Mouse (Mus musculus) kidney, embryonic 14.5 days (tissue): ENCODE results near the gene Pxylp1. TPM values are rescaled to one million over a fixed set of nuclear protein-coding genes. Genes with fewer than 3 reads are reported as not detected.

ENCODE experiments used
- ATAC-seq: fragments of 200-750 bp; cut with Nextera tagmentation; 2 replicates; pipeline ENCODE4 v1.8.0; 2017; ENCODE audit warnings: moderate number of reproducible peaks, mild to moderate bottlenecking, moderate TSS enrichment, moderate library complexity; ENCODE audit not compliant: low FRiP score, low TSS enrichment
- H3K27ac ChIP-seq: fragments of 300-500 bp; sonication (generic); 2 replicates; pipeline ENCODE4 v1.5.1; 2014; ENCODE audit warnings: low read depth, mild to moderate bottlenecking, low read length, moderate library complexity, mixed read lengths
- H3K27me3 ChIP-seq: fragments of 300-500 bp; sonication (generic); 2 replicates; pipeline ENCODE4 v1.6.1; 2014; ENCODE audit warnings: mild to moderate bottlenecking, low read length; ENCODE audit not compliant: control insufficient read depth, insufficient read depth
- H3K36me3 ChIP-seq: fragments of 300-500 bp; sonication (generic); 2 replicates; pipeline ENCODE4 v1.6.1; 2014; ENCODE audit warnings: low read length, mixed read lengths; ENCODE audit not compliant: control insufficient read depth, insufficient read depth
- H3K4me1 ChIP-seq: fragments of 300-500 bp; sonication (generic); 2 replicates; pipeline ENCODE4 v1.6.1; 2014; ENCODE audit warnings: low read length, mixed read lengths; ENCODE audit not compliant: control insufficient read depth, insufficient read depth
- H3K4me2 ChIP-seq: fragments of 300-500 bp; sonication (generic); replicated peaks from 2 replicates; pipeline ENCODE4 v1.6.1; 2014; ENCODE audit warnings: low read depth, mild to moderate bottlenecking, low read length
- H3K4me3 ChIP-seq: fragments of 300-500 bp; sonication (generic); 2 replicates; pipeline ENCODE4 v1.5.1; 2014; ENCODE audit warnings: mild to moderate bottlenecking, low read length
- H3K9ac ChIP-seq: fragments of 300-500 bp; sonication (generic); 2 replicates; pipeline ENCODE4 v1.6.1; 2014; ENCODE audit warnings: low read depth, mild to moderate bottlenecking, low read length, moderate library complexity
- H3K9me3 ChIP-seq: fragments of 300-500 bp; sonication (generic); 2 replicates; pipeline ENCODE4 v1.6.1; 2016; ENCODE audit warnings: low read length; ENCODE audit not compliant: control insufficient read depth
- WGBS: fragments of 180-500 bp; shearing (Covaris S2); extraction: QIAGEN DNeasy Blood & Tissue Kit; methylation state at CpG from one replicate; pipeline ENCODE4 v1.1.7; 2014; 5-methylcytosine and 5-hydroxymethylcytosine counted together
- polyA plus RNA-seq: library from polyadenylated mRNA; unstranded; fragments of >200 nt; fragmentation: Nextera tagmentation; extraction: Ambion mirVana; gene quantifications from 2 replicates; pipeline ENCODE4 v1.2.1, GENCODE M21; 2014

Pxylp1 gene
- polyA plus RNA-seq, 1 experiment from 2014 or later: 19.3 TPM

- ATAC-seq: no peak
- Histone ChIP-seq H3K4me3 (no peak overlapping the region), H3K9me3 (no peaks in the 10 kb centered on the region; the same call in 1 of the 2 replicates), H3K4me1 (no peaks in the 10 kb centered on the region), H3K27ac (no peak overlapping the region), H3K9ac (no peak overlapping the region), H3K27me3 (no peaks in the 10 kb centered on the region), H3K4me2 (no peak overlapping the region), H3K36me3 (no peaks in the 10 kb centered on the region)
These were observed 6.5 kb upstream of the Pxylp1 start for GRCm38 (mm10) chr9:96899004-96899403.

DNA sequence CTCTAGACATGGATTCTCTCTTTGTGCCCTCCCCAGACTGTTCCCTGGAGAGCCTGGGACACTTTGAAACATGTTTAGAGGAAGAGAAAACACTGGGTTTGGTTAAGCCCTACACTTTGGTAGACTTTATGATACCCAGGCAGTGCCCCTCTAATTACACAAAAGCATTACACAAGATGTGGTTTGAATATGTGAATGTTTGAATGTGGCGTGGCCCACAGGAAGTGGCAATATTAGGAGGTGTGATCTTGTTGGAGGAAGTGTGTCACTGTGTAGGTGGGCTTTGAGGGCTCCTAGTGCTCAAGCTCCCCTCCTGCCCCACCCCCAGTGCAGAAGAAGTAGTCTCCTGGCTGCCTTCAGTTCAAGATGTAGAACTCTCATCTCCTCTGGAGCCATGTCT, 4.2 kb upstream of the Pxylp1 start:
- 97% methylated on average over 1 of the region's 1 CpGs for WGBS
- ATAC-seq: no peak
- Histone ChIP-seq H3K27ac (no peak overlapping the region), H3K9ac (no peak overlapping the region), H3K4me1 (0 out of 2 replicates have a peak, but pooled peaks cover 7% of the 10 kb centered on the region), H3K9me3 (no peaks in the 10 kb centered on the region; the same call in none of the 2 replicates), H3K27me3 (no peaks in the 10 kb centered on the region), H3K36me3 (no peaks in the 10 kb centered on the region), H3K4me2 (no peak overlapping the region), H3K4me3 (no peak overlapping the region)

DNA sequence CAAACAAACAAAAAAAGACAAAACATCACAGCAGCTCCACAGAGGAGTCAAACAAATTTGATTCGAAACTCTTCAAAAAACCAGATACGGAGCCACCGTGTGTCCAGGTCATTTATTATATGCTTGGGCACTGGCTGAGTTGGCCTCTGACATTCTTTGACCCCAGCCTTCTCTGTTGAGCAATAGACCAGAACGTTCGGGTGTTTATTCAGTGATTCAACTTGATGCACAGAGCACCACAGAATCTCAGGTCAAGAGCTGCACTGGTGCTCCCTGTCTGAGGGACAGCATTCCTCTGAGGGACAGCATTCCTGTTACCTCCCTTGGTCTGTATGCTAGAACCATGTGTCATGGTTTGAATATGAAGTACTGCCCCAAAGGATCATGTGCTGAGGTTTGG, 1.1 kb upstream of the Pxylp1 start:
- Histone ChIP-seq H3K36me3 (no peaks in the 10 kb centered on the region), H3K9me3 (no peaks in the 10 kb centered on the region; the same call in none of the 2 replicates), H3K4me2 (no peak overlapping the region), H3K27ac (no peak overlapping the region), H3K27me3 (peaks cover 4% of the 10 kb centered on the region; the same call in 1 of the 2 replicates), H3K9ac (no peak overlapping the region), H3K4me1 (peaks cover 10% of the 10 kb centered on the region; the same call in 1 of the 2 replicates), H3K4me3 (no peak overlapping the region)
- WGBS: 22% methylated on average over 5 of the region's 5 CpGs
- ATAC-seq: no peak

DNA sequence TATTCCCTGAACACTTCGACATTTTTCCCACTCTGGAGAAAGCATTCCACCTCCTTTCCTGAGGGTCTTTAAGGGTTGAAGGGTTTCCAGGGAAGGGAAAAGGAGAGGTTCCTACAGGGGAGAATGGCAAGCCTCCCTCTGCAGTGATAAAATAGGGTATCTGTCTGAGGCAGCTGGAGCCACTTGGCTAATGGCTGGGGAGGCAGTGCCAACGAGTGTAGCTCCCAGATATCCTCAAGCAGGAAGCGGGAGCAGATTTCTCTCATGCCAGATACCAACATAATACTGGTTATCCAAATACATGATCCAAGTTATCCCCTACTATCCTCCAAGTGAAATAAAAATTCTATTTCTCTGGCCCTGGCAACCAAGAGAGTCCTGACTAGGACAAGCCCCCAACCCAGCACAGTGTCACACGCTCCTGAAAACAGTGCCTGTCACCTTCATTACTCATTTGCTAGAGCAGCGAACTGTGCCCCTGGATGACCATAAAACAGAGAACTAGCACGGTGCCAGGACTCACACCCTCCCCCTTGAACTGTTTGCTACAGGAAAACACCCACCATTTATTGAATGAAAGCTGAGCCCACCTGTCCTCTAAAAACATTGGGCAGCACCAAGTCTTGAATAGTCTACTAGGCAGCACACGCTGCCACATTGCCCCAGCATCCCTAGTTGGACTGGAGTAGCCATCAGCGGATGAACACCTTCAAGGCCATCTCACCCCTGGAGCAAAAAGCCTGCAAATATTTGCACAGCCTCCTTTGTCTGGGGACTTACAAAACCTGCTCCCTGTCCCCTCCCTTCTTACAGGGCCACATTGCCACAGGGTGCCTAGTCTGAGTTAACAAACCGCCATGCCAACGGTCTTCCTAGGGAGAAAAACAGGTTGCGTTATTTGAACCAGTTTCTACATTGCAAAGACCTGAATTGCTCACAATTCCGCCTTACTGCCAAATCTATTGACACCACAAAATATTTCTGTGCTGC, 833 bp downstream of the Pxylp1 start:
- Histone ChIP-seq H3K9ac (no peak overlapping the region), H3K4me1 (peaks cover 10% of the 10 kb centered on the region; the same call in 1 of the 2 replicates), H3K36me3 (no peaks in the 10 kb centered on the region), H3K27ac (no peak overlapping the region), H3K4me2 (no peak overlapping the region), H3K9me3 (no peaks in the 10 kb centered on the region; the same call in none of the 2 replicates), H3K27me3 (peaks cover 16% of the 10 kb centered on the region; the same call in 1 of the 2 replicates), H3K4me3 (no peak overlapping the region)
- 62% methylated on average over 12 of the region's 12 CpGs for WGBS
- ATAC-seq: no peak

DNA sequence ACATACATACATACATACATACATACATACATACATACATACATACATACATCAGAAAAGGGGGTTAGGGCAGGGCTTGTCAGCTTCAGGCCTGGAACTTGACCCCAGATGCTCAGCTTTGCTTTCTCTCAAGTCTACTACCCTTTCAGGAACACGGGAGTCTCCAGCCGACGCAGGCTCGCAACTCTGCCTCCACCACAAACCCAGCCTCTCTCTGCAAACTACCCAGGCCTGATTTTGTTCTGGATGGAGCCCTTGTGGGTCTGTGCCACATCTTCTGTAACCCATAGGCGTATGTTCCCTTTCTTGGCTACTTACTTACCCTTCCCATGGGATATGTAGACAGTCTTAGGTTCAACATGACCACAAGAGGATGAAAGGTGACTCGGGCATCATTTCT, 1.7 kb downstream of the Pxylp1 start:
- no peaks in the 10 kb centered on the region for H3K36me3 ChIP-seq
- no peak for ATAC-seq
- H3K27ac ChIP-seq: no peak overlapping the region
- peaks cover 16% of the 10 kb centered on the region; the same call in 1 of the 2 replicates for H3K27me3 ChIP-seq
- H3K4me2 ChIP-seq: no peak overlapping the region
- H3K4me1 ChIP-seq: peaks cover 10% of the 10 kb centered on the region; the same call in 1 of the 2 replicates
- H3K9me3 ChIP-seq: no peaks in the 10 kb centered on the region; the same call in none of the 2 replicates
- 89% methylated on average over 6 of the region's 6 CpGs for WGBS
- no peak overlapping the region for H3K9ac ChIP-seq
- H3K4me3 ChIP-seq: no peak overlapping the region

- no peaks in the 10 kb centered on the region for H3K36me3 ChIP-seq
- peaks cover 16% of the 10 kb centered on the region; the same call in 1 of the 2 replicates for H3K27me3 ChIP-seq
- H3K4me2 ChIP-seq: no peak overlapping the region
- peaks cover 10% of the 10 kb centered on the region; the same call in 1 of the 2 replicates for H3K4me1 ChIP-seq
- ATAC-seq: no peak
- H3K27ac ChIP-seq: no peak overlapping the region
- H3K9ac ChIP-seq: no peak overlapping the region
- H3K9me3 ChIP-seq: no peaks in the 10 kb centered on the region; the same call in none of the 2 replicates
- 87% methylated on average over 6 of the region's 6 CpGs for WGBS
- no peak overlapping the region for H3K4me3 ChIP-seq
These were observed 2.2 kb downstream of the Pxylp1 start for GRCm38 (mm10) chr9:96890266-96890665.

- H3K4me1 ChIP-seq: peaks cover 10% of the 10 kb centered on the region; the same call in 1 of the 2 replicates
- peak overlapping the region; percentile 76 for H3K9ac ChIP-seq
- H3K4me3 ChIP-seq: peak overlapping the region; percentile 49
- H3K27ac ChIP-seq: no peak overlapping the region
- WGBS: under 1% methylated on average over 63 of the region's 66 CpGs
- peak; percentile 88 for ATAC-seq
- H3K36me3 ChIP-seq: no peaks in the 10 kb centered on the region
- peak overlapping the region; percentile 87 for H3K4me2 ChIP-seq
- H3K9me3 ChIP-seq: no peaks in the 10 kb centered on the region; the same call in 1 of the 2 replicates
- peaks cover 16% of the 10 kb centered on the region; the same call in 1 of the 2 replicates for H3K27me3 ChIP-seq
These were observed 3.0 kb downstream of the Pxylp1 start for GRCm38 (mm10) chr9:96889345-96890021.

GRCm38 (mm10) chr9:96888742-96889344, 3.6 kb downstream of the Pxylp1 start:
- Histone ChIP-seq H3K36me3 (no peaks in the 10 kb centered on the region), H3K27ac (no peak overlapping the region), H3K4me1 (peaks cover 10% of the 10 kb centered on the region; the same call in 1 of the 2 replicates), H3K27me3 (peaks cover 16% of the 10 kb centered on the region; the same call in 1 of the 2 replicates), H3K4me3 (peak overlapping the region; percentile 49), H3K4me2 (peak overlapping the region; percentile 87), H3K9me3 (no peaks in the 10 kb centered on the region; the same call in 1 of the 2 replicates), H3K9ac (peak overlapping the region; percentile 76)
- ATAC-seq: peak; percentile 57
- WGBS: under 1% methylated on average over 32 of the region's 37 CpGs
